Mouse (Mus musculus) midbrain, embryonic 12.5 days (tissue): ENCODE results near the gene Anapc7. TPM values are rescaled to one million over a fixed set of nuclear protein-coding genes. Genes with fewer than 3 reads are reported as not detected.
"Not testable (repeated sequence)": the region's sequence is repeated elsewhere in the genome, so short reads cannot be mapped to it uniquely, and the experiment has no call there.

Experiments used
- ATAC-seq: fragments of 200-750 bp; cut with Nextera tagmentation; 2 replicates; pipeline ENCODE4 v1.8.0; 2017; ENCODE audit warnings: low read depth, moderate TSS enrichment, moderate library complexity; ENCODE audit not compliant: low FRiP score
- H3K27ac ChIP-seq: fragments of 300-500 bp; sonication (generic); replicated peaks from 2 replicates; pipeline ENCODE4 v1.5.1; 2016; ENCODE audit warnings: mild to moderate bottlenecking
- H3K27me3 ChIP-seq: fragments of 300-500 bp; sonication (generic); 2 replicates; pipeline ENCODE4 v1.6.1; 2016; ENCODE audit warnings: mild to moderate bottlenecking
- H3K36me3 ChIP-seq: fragments of 300-500 bp; sonication (generic); 2 replicates; pipeline ENCODE4 v1.6.1; 2016
- H3K4me1 ChIP-seq: fragments of 300-500 bp; sonication (generic); 2 replicates; pipeline ENCODE4 v1.6.1; 2016
- H3K4me2 ChIP-seq: fragments of 300-500 bp; sonication (generic); replicated peaks from 2 replicates; pipeline ENCODE4 v1.6.1; 2016; ENCODE audit warnings: mild to moderate bottlenecking, moderate library complexity
- H3K4me3 ChIP-seq: fragments of 300-500 bp; sonication (generic); 2 replicates; pipeline ENCODE4 v1.5.1; 2016; ENCODE audit warnings: mild to moderate bottlenecking
- H3K9ac ChIP-seq: fragments of 300-500 bp; sonication (generic); replicated peaks from 2 replicates; pipeline ENCODE4 v1.6.1; 2016; ENCODE audit warnings: mild to moderate bottlenecking, moderate library complexity
- H3K9me3 ChIP-seq: fragments of 300-500 bp; sonication (generic); 2 replicates; pipeline ENCODE4 v1.6.1; 2016; ENCODE audit warnings: mild to moderate bottlenecking
- WGBS: fragments of 180-500 bp; shearing (Covaris S2); methylation state at CpG from one replicate; pipeline ENCODE4 v1.1.7; 2016; 5-methylcytosine and 5-hydroxymethylcytosine counted together
- polyA plus RNA-seq: library from polyadenylated mRNA; unstranded; fragments of >200 nt; fragmentation: Nextera tagmentation; extraction: Ambion mirVana; gene quantifications from 2 replicates; pipeline ENCODE4 v1.2.1, GENCODE M21; 2016

Gene Anapc7
- polyA plus RNA-seq, 1 experiment from 2014 or later, result 53.6 TPM

DNA sequence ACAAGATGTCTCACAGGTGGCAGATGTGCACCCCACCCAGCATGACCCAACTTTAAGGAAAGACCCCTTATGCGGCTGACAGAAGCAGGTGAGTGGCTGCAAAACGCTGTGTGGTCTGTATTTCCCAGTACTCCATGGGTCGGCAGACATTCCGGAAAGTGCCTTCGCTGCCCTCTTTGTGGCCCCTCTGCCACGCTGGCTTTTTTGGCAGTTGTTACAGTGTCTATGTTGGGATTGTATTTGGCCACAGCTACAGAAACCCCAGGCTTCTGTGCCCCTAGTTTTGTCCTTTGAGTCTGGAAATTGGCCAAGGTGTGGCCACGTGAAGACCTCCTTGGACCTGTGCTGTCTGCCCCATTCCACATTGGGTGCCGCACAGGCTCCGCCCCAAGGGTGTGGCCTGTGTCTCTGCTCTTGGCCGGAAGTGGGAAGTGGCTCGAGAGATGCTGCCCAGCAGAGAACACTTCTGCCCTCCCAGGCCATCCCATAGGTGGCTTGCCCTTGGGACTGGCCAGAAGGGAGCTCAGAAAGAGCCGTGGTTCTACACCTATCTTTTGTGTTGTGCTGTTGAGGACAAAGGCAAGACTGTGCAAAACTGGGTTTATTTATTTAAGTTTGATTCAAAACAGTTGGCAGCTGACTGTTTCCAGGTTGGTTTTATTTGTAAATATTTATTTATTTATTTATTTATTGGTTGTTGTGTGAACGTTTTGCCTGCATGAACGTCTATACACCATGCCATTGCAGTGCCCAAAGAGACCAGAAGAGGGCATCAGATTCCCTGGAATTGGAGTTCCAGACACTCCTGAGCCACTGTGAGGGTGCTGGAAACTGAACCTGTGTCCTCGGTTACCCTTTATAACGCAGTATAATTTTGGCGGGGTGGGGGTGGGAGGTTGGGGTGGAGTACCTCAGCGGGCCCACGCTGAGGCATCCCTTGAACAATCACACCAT is 11.5 kb upstream of the Anapc7 start:
- H3K9me3 ChIP-seq, result no peaks in the 10 kb centered on the region
- H3K27me3 ChIP-seq, result no peaks in the 10 kb centered on the region
- no peak for ATAC-seq
- H3K9ac ChIP-seq, result no peak overlapping the region
- no peak overlapping the region for H3K27ac ChIP-seq
- WGBS, result 88% methylated on average over 19 of the region's 19 CpGs
- H3K36me3 ChIP-seq, result peaks cover 38% of the 10 kb centered on the region
- no peak overlapping the region for H3K4me2 ChIP-seq
- H3K4me3 ChIP-seq, result no peak overlapping the region
- no peaks in the 10 kb centered on the region for H3K4me1 ChIP-seq

GRCm38 (mm10) chr5:122411892-122412291 is 9.6 kb upstream of the Anapc7 start:
- Histone ChIP-seq H3K9me3 (no peaks in the 10 kb centered on the region), H3K4me1 (no peaks in the 10 kb centered on the region), H3K27ac (no peak overlapping the region), H3K27me3 (no peaks in the 10 kb centered on the region), H3K36me3 (peaks cover 19% of the 10 kb centered on the region), H3K4me3 (no peak overlapping the region), H3K4me2 (no peak overlapping the region), H3K9ac (no peak overlapping the region)
- no peak for ATAC-seq
- WGBS, result 88% methylated on average over 5 of the region's 5 CpGs

DNA sequence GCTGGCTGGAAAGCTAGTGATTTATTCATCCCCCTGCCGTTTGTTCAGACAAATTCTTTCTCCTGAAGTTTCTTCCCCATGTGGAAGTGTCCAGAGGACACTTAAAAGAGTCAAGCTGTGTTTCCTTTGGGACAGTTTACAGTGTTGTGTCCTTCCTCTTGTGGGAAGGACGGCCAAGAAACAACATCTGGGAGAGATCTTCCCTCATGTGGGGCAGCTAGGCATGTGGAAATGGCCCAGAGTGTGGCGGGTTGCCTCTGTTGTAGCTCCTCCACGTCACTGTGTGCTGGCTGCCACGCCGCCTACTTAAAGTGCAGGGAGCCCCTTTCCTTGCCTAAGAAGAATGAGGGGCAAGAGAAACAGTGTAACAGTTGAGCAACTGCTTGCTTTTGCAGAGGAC is 8.7 kb upstream of the Anapc7 start:
- WGBS, result 68% methylated on average over 6 of the region's 6 CpGs
- Histone ChIP-seq H3K27ac (no peak overlapping the region), H3K4me3 (no peak overlapping the region)

GRCm38 (mm10) chr5:122414351-122414750 is 7.1 kb upstream of the Anapc7 start:
- WGBS, result 95% methylated on average over 5 of the region's 5 CpGs
- Histone ChIP-seq H3K4me2 (no peak overlapping the region), H3K27me3 (no peaks in the 10 kb centered on the region), H3K4me3 (no peak overlapping the region), H3K4me1 (no peaks in the 10 kb centered on the region), H3K27ac (no peak overlapping the region), H3K9ac (no peak overlapping the region), H3K36me3 (peaks cover 12% of the 10 kb centered on the region), H3K9me3 (no peaks in the 10 kb centered on the region)
- ATAC-seq, result no peak

More for the DNA sequence above, 8.7 kb upstream of the Anapc7 start:
- H3K27me3 ChIP-seq, result no peaks in the 10 kb centered on the region
- H3K36me3 ChIP-seq, result peaks cover 12% of the 10 kb centered on the region
- H3K9ac ChIP-seq, result no peak overlapping the region
- no peak for ATAC-seq
- H3K4me2 ChIP-seq, result no peak overlapping the region
- no peaks in the 10 kb centered on the region for H3K4me1 ChIP-seq
- H3K9me3 ChIP-seq, result no peaks in the 10 kb centered on the region

GRCm38 (mm10) chr5:122415465-122415864 is 6.0 kb upstream of the Anapc7 start:
- Histone ChIP-seq H3K27me3 (no peaks in the 10 kb centered on the region), H3K4me1 (no peaks in the 10 kb centered on the region), H3K4me3 (no peak overlapping the region), H3K9me3 (no peaks in the 10 kb centered on the region), H3K4me2 (no peak overlapping the region), H3K36me3 (0 out of 2 replicates have a peak, but pooled peaks cover 2% of the 10 kb centered on the region), H3K9ac (no peak overlapping the region), H3K27ac (no peak overlapping the region)
- 87% methylated on average over 12 of the region's 12 CpGs for WGBS
- ATAC-seq, result no peak

GRCm38 (mm10) chr5:122420676-122421075 is 817 bp upstream of the Anapc7 start:
- not testable (repeated sequence) for H3K4me2 ChIP-seq, H3K36me3 ChIP-seq, H3K27ac ChIP-seq, H3K9me3 ChIP-seq, ATAC-seq, H3K4me3 ChIP-seq, H3K9ac ChIP-seq, H3K27me3 ChIP-seq
- 64% methylated on average over 4 of the region's 4 CpGs for WGBS
- peaks cover 16% of the 10 kb centered on the region for H3K4me1 ChIP-seq

DNA sequence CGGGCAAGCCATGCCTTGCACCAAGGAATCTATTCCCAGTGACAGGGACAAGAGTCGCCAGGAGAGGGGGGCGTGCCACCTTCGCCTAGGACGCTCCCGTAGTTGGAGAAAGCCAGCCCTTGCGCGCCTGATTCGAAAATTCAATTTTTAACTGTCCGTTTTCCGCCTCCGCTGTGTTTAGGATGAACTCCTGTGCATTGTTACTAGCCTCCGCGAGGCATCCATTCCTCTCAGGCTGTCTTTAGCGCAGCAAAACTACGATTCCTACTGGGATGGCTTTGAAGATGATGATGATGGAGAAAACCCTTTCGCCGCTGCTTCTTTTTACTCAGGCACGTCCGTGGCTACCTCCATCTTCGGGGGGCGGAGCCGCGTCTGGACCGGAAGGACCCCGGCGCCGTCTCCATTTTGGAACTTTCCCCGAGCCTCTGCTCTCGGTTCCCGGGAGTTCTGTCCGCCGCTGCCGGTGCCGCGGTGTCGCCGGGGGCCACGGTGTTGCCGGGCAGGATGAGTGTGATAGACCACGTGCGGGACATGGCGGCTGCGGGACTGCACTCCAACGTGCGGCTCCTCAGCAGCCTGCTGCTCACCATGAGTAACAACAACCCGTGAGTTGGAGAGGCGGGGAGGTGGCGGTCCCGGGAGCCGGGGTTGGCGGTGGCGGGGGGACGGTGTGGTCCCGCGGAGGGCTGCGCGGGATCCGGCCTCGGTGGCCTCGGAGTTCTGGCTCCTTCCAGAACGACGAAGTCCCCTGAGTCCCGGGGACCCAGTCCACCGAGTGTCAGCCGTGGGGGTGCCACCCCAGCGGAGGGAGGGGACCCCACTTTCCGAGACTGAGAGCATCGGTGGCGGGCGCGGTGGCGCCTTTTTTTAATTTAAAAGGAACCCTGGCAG is 825 bp downstream of the Anapc7 start:
- ATAC-seq, result peak; percentile 90
- under 1% methylated on average over 73 of the region's 73 CpGs for WGBS

DNA sequence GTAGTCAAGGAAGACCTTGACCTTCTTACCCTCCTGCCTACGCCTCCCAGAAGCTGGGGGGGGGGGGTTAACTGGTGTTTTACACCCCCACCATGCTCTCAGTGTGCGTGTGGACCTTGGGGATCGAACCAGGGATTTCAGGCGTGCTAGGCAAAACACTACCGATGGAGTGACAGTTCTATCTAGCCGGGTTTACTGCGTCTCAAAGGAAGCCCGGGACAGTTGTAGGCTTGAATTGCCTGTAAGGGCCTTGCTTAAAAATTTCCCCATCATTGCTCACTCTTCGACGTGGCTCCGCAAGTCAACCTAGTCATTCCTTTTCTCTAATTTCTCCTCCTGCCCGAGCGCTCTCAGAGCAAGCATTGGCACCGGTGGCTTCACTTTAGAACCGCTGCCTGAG is 1.6 kb downstream of the Anapc7 start:
- Histone ChIP-seq H3K4me3 (peak overlapping the region; percentile 99), H3K9ac (peak overlapping the region; percentile 90), H3K27ac (0 out of 2 replicates have a peak overlapping the region, but pooled peaks have one; percentile 93), H3K36me3 (peaks cover 7% of the 10 kb centered on the region), H3K9me3 (no peaks in the 10 kb centered on the region), H3K27me3 (no peaks in the 10 kb centered on the region), H3K4me1 (peaks cover 16% of the 10 kb centered on the region), H3K4me2 (peak overlapping the region; percentile 98)
- no peak for ATAC-seq
- 36% methylated on average over 15 of the region's 15 CpGs for WGBS

More for the DNA sequence above, 825 bp downstream of the Anapc7 start:
- Histone ChIP-seq H3K9ac (peak overlapping the region; percentile 90), H3K9me3 (no peaks in the 10 kb centered on the region), H3K4me1 (peaks cover 16% of the 10 kb centered on the region), H3K36me3 (no peaks in the 10 kb centered on the region), H3K4me3 (peak overlapping the region; percentile 99), H3K27ac (peak overlapping the region; percentile 93), H3K27me3 (no peaks in the 10 kb centered on the region), H3K4me2 (peak overlapping the region; percentile 98)

DNA sequence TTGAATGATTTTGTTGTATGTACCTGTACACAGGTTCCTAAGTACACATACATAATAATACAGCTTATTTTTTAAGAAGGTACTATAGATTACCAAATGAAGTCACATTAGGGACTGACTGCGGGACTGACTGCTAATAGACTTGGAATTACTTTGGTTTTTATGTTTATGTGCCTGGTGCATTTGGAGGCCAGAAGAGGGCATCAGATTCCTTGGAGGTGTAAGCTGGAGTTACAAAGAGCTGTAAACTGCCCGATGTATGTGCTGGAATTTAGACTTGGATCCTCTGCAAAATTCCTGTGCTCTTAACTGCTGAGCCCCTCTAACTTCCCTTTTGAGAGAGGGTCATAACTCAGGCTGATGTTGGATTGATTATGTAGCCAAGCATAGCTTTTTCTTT is 4.1 kb downstream of the Anapc7 start:
- Histone ChIP-seq H3K9me3 (no peaks in the 10 kb centered on the region), H3K4me3 (no peak overlapping the region), H3K4me1 (peaks cover 16% of the 10 kb centered on the region), H3K36me3 (peaks cover 30% of the 10 kb centered on the region), H3K27ac (no peak overlapping the region), H3K9ac (no peak overlapping the region), H3K27me3 (no peaks in the 10 kb centered on the region), H3K4me2 (no peak overlapping the region)
- WGBS, result 93% methylated on average over 2 of the region's 2 CpGs
- no peak for ATAC-seq

- H3K36me3 ChIP-seq, result peaks cover 77% of the 10 kb centered on the region
- H3K9ac ChIP-seq, result no peak overlapping the region
Measured at GRCm38 (mm10) chr5:122430036-122430775, 8.7 kb downstream of the Anapc7 start.

GRCm38 (mm10) chr5:122431221-122431620 is 9.7 kb downstream of the Anapc7 start:
- Histone ChIP-seq H3K36me3 (peaks cover 87% of the 10 kb centered on the region), H3K9ac (no peak overlapping the region), H3K4me1 (no peaks in the 10 kb centered on the region), H3K27me3 (no peaks in the 10 kb centered on the region), H3K4me3 (no peak overlapping the region), H3K4me2 (no peak overlapping the region), H3K9me3 (no peaks in the 10 kb centered on the region), H3K27ac (no peak overlapping the region)
- no peak for ATAC-seq
- WGBS, result 97% methylated on average over 8 of the region's 8 CpGs

More at GRCm38 (mm10) chr5:122430036-122430775, 8.7 kb downstream of the Anapc7 start:
- no peaks in the 10 kb centered on the region for H3K27me3 ChIP-seq
- no peak overlapping the region for H3K4me3 ChIP-seq
- no peaks in the 10 kb centered on the region for H3K9me3 ChIP-seq
- no peak overlapping the region for H3K27ac ChIP-seq
- no peaks in the 10 kb centered on the region for H3K4me1 ChIP-seq
- no peak overlapping the region for H3K4me2 ChIP-seq
- no peak for ATAC-seq
- 92% methylated on average over 4 of the region's 4 CpGs for WGBS
